Mouse (Mus musculus) spleen, adult 2 months (tissue): ENCODE measurements around the gene Macrod2.

Experiments used
- CTCF ChIP-seq: fragments of 200-500 bp; IDR thresholded peaks from 2 replicates; pipeline ENCODE4 v1.5.1; 2011; ENCODE audit warnings: mild to moderate bottlenecking, inconsistent platforms; ENCODE audit not compliant: insufficient read depth, insufficient read length, insufficient replicate concordance; ENCODE audit errors: extremely low read depth
- POLR2A ChIP-seq: fragments of 200-500 bp; IDR thresholded peaks from 2 replicates; pipeline ENCODE4 v1.6.1; 2011; ENCODE audit warnings: low read depth, low read length, inconsistent platforms

DNA sequence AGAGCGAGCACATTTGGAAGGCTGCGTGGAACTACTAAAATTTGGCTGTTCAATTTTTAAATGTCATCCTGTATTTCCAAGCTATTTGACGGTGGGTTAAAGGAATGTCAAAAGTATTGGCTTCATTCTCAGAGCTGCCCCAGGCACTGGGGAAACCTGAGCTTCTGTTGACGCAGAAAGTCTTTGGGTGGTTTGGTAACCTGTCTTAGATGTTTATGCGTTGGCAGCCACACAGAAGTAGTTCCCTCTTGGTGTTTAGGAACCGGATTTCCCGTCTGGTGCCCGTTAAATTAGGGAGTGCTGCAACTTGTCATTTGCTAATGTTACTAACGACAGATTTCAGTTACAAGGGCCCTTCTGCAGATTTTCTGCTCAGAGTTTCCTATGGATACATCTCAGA, 1837.7 kb downstream of the Macrod2 start:
- no peak for TF ChIP-seq CTCF
- no peak for TF ChIP-seq POLR2A
